7 mouse cellular contexts compared by ENCODE assay signal in the genomic region with DNA sequence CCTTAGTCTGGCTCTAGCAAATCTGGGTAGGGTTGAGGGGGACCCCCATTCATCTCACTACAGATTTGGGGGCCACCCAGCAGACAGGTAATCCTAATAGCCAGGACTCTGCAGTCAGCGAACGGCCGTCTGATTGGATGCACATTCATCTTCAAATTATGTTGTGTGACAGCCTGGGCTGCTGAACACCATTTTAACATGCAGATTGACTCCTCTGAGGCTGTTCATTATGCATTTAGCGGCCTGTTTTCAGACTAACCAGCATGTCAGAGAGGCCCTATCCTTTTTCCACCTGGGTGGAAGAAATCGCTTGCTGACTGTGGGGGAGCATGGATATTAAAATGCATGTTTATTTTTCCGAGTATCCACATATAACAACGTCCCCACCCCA.
DNase-seq lines count a peak whose midpoint lies in the region; ATAC-seq and TF ChIP-seq lines count a peak whose summit lies in the region.

No protein-coding gene starts in this region.

- no peak for DNase-seq in kidney, postnatal 0 days (ENCODE audit: low spot score)
- DNase-seq in kidney, adult 18-20 months, result no peak
- no peak for DNase-seq in forebrain, embryonic 10.5 days (ENCODE audit: extremely low spot score, low spot score)
- peak; percentile 48 for DNase-seq in midbrain, postnatal 0 days (ENCODE audit: low spot score)
- DNase-seq in frontal cortex, postnatal 25 days (ENCODE audit: low spot score in 2 of 2), result no peak
- no peak for DNase-seq in gastrocnemius, adult 18-20 months (ENCODE audit: low spot score)

- H3K27ac ChIP-seq in kidney, postnatal 0 days, result peak overlapping the region; percentile 67
- H3K27ac ChIP-seq in forebrain, embryonic 10.5 days, result peak overlapping the region; percentile 83
- H3K27ac ChIP-seq in hindbrain, embryonic 16.5 days (ENCODE audit: low read depth, low read length), result peak overlapping the region; percentile 77
- H3K27ac ChIP-seq in midbrain, postnatal 0 days (ENCODE audit: low read depth, low read length), result peak overlapping the region; percentile 71

- no peaks in the 10 kb centered on the region for H3K36me3 ChIP-seq in kidney, postnatal 0 days (ENCODE audit: insufficient read depth, low read length)
- H3K36me3 ChIP-seq in forebrain, embryonic 10.5 days (replicated peaks), result peaks cover 3% of the 10 kb centered on the region; the same call in 1 of the 2 replicates
- no peaks in the 10 kb centered on the region for H3K36me3 ChIP-seq in hindbrain, embryonic 16.5 days (ENCODE audit: control insufficient read depth, insufficient read depth, low read length)
- H3K36me3 ChIP-seq in midbrain, postnatal 0 days (ENCODE audit: insufficient read depth, low read length), result no peaks in the 10 kb centered on the region

- no peak overlapping the region for H3K9ac ChIP-seq in kidney, postnatal 0 days (ENCODE audit: low read depth, low read length)
- peak overlapping the region; percentile 10 for H3K9ac ChIP-seq in hindbrain, embryonic 16.5 days (ENCODE audit: low read depth, low read length)
- H3K9ac ChIP-seq in midbrain, postnatal 0 days (replicated peaks; ENCODE audit: low read length, poor library complexity, severe bottlenecking), result no peak overlapping the region

- H3K9me3 ChIP-seq in kidney, postnatal 0 days (replicated peaks; ENCODE audit: low read length), result no peaks in the 10 kb centered on the region
- peaks cover 4% of the 10 kb centered on the region; the same call in 1 of the 2 replicates for H3K9me3 ChIP-seq in forebrain, embryonic 10.5 days
- no peaks in the 10 kb centered on the region for H3K9me3 ChIP-seq in hindbrain, embryonic 16.5 days (ENCODE audit: control insufficient read depth, low read length)
- no peaks in the 10 kb centered on the region for H3K9me3 ChIP-seq in midbrain, postnatal 0 days (ENCODE audit: low read length)

- TF ChIP-seq CTCF in kidney, postnatal 0 days (IDR thresholded peaks at IDR 0.05; ENCODE audit: low read depth), result no peak
- TF ChIP-seq CTCF in midbrain, postnatal 0 days (IDR thresholded peaks at IDR 0.05), result no peak

- H3K4me3 ChIP-seq in kidney, postnatal 0 days (replicated peaks; ENCODE audit: low read depth, low read length), result no peak overlapping the region
- no peak overlapping the region for H3K4me3 ChIP-seq in forebrain, embryonic 10.5 days
- no peak overlapping the region for H3K4me3 ChIP-seq in hindbrain, embryonic 16.5 days (ENCODE audit: low read length)
- H3K4me3 ChIP-seq in midbrain, postnatal 0 days (ENCODE audit: low read depth, low read length), result no peak overlapping the region

- no peak overlapping the region for H3K4me2 ChIP-seq in kidney, postnatal 0 days (ENCODE audit: low read length)
- H3K4me2 ChIP-seq in hindbrain, embryonic 16.5 days (ENCODE audit: low read length), result no peak overlapping the region
- H3K4me2 ChIP-seq in midbrain, postnatal 0 days (ENCODE audit: low read depth, low read length, poor library complexity, severe bottlenecking), result no peak overlapping the region

- H3K4me1 ChIP-seq in kidney, postnatal 0 days (replicated peaks; ENCODE audit: insufficient read depth, low read length), result peaks cover 33% of the 10 kb centered on the region
- peaks cover 54% of the 10 kb centered on the region for H3K4me1 ChIP-seq in forebrain, embryonic 10.5 days
- peaks cover 27% of the 10 kb centered on the region for H3K4me1 ChIP-seq in hindbrain, embryonic 16.5 days (ENCODE audit: control insufficient read depth, insufficient read depth, low read depth, low read length)
- peaks cover 13% of the 10 kb centered on the region; the same call in 1 of the 2 replicates for H3K4me1 ChIP-seq in midbrain, postnatal 0 days (ENCODE audit: insufficient read depth, low read length)

- WGBS in kidney, postnatal 0 days, result 26% methylated on average over 7 of the region's 7 CpGs
- 68% methylated on average over 7 of the region's 7 CpGs for WGBS in forebrain, embryonic 10.5 days
- 10% methylated on average over 7 of the region's 7 CpGs for WGBS in hindbrain, embryonic 16.5 days
- 10% methylated on average over 7 of the region's 7 CpGs for WGBS in midbrain, postnatal 0 days

- H3K27me3 ChIP-seq in kidney, postnatal 0 days (ENCODE audit: insufficient read depth, low read length), result no peaks in the 10 kb centered on the region
- H3K27me3 ChIP-seq in forebrain, embryonic 10.5 days (ENCODE audit: poor library complexity, severe bottlenecking), result no peaks in the 10 kb centered on the region
- H3K27me3 ChIP-seq in hindbrain, embryonic 16.5 days (replicated peaks; ENCODE audit: control insufficient read depth, insufficient read depth, low read length), result no peaks in the 10 kb centered on the region
- H3K27me3 ChIP-seq in midbrain, postnatal 0 days (ENCODE audit: insufficient read depth, low read length), result no peaks in the 10 kb centered on the region

- no peak for ATAC-seq in kidney, postnatal 0 days (replicated peaks; ENCODE audit: low FRiP score, low read depth)
- peak; percentile 58 for ATAC-seq in hindbrain, embryonic 16.5 days
- peak; percentile 47; the same call in 1 of the 2 replicates for ATAC-seq in midbrain, postnatal 0 days (ENCODE audit: low FRiP score)
